Mouse (Mus musculus): ENCODE data around the gene Dusp2.
"Not testable (repeated sequence)": the region's sequence is repeated elsewhere in the genome, so short reads cannot be mapped to it uniquely, and the experiment has no call there.

Gene Dusp2

DNA sequence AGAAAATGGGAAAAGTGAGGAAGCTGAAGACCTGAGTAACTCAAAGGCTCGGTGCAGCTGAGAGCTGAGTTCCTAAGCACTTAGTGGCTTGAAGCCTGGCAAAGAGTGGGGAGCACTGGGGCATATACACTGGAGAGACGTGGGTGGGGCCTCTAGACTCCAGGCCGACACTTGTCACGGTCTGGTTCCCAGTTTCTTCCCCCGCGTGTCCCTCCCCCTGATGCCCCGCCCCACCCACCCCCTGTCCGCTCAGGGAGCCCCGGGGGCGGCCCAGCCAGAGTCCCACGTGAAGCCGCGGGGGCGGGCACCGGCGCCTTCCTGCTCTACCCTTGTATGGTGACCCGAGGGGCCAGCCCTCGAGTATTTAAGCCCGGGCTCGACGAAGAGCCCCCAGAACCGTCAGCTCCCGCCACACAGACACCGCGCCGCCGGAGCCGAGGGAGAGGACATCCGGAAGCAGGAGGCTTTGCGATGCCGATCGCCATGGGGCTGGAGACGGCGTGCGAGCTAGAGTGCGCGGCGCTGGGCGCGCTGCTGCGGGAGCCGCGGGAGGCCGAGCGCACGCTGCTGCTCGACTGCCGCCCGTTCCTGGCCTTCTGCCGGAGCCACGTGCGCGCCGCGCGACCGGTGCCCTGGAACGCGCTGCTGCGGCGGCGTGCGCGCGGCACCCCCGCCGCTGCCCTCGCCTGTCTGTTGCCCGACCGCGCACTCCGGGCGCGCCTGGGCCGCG, at the start of gene Dusp2:
Gene Dusp2 (plus strand): TSS at position 393 of the 730 bp plus-strand sequence.
- DNase-seq (ENCODE audit: low read depth, low spot score): peak; percentile 96

DNA sequence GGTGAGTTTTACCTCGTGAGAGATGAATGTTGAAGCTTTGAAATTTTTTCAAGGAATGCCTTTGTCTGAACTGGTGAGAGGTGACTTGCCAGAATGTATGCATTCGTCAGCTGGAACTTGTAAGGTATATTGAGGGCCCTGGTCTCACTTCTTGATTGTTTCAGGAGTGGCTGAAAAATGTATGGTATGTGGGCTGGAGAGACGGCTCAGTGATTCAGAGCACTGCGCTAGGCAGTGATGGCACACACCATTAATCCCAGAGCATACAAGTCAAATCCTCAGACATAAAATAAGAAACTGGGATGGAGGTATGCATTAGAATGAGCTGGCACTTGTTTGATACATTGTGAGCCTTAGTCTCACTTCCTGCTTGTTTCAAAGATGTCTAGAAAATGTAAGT, 43.7 kb upstream of the Dusp2 start:
- no peak for DNase-seq (ENCODE audit: low read depth, low spot score)

DNA sequence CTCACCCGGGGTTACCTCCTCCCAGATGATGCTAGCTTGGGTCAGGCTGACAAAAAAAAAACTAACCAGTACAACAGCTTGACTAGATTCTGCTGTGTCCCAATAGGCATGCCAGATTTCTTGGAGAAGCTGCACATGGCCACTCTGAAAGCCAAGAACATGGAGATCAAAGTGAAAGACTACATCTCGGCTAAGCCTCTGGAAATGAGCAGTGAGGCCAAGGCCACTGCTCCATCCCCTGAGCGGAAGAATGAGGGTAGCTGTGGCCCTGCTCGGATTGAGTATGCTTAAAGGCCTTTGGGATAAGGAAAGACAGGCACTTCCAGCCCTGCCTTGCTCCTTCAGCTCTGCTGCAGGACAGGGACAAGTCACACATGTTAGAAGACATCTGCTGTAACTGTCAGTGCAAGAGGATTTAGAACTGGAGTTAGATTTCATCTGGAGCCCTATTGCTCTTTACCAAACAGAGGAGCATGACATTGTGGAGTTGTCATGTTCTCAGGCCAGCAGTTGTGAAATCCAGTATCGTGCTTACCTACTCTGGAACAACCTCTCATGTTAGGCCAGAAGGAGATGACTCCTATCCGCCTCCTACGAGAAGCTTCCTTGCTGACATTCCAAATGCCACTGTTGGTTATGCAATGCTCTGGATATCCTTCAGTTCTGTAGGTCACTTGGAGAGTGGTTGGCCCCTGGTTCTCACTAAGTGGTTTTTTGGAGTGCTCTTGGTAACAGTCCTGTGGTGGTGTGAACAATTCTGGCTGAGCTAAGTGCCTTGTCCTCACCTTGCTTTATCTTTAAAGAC, 38.8 kb upstream of the Dusp2 start:
- DNase-seq (ENCODE audit: low read depth, low spot score): no peak

- DNase-seq (ENCODE audit: low read depth, low spot score): no peak
These were observed 37.9 kb upstream of the Dusp2 start for GRCm38 (mm10) chr2:127298056-127298455.

GRCm38 (mm10) chr2:127300701-127301100, 35.3 kb upstream of the Dusp2 start:
- peak; percentile 19 for DNase-seq (ENCODE audit: low read depth, low spot score)

DNA sequence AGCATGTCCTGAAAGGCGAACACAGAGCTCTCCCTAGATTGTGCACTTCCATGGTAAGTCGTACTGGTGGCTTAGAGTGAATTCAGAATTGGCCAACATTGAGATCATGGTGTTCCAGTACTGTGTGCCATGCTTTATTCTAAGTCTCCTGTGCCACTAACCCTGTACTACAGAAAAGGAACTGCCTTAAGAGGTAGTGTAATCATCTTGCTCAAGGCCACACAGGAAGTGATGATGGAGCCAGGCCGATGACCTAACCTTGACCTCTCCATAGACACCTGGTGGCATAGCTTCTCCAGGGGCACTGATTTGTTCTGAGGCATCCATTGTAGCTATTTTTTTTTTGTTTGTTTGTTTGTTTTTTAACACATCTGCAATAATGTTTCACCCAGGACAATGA, 34.1 kb upstream of the Dusp2 start:
- peak; percentile 7 for DNase-seq (ENCODE audit: low read depth, low spot score)

DNA sequence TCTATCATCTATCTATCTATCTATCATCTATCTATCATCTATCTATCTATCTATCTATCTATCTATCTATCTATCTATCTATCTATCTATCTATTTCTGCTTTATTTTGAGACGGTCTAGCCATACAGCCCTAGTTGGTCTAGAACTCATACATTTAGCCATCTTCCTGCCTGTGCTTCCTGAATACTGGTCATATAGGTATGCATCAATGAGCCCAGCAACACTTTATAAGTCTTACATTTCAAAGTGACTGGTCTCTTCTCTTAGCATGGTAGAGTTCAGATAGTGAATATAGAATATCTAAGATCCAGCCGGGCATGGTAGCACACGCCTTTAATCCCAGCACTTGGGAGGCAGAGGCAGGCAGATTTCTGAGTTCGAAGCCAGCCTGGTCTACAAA, 31.8 kb upstream of the Dusp2 start:
- DNase-seq (ENCODE audit: low read depth, low spot score): not testable (repeated sequence)

- peak; percentile 9 for DNase-seq (ENCODE audit: low read depth, low spot score)
These were observed 31.2 kb upstream of the Dusp2 start for GRCm38 (mm10) chr2:127304609-127305210.

- DNase-seq (ENCODE audit: low read depth, low spot score): peak; percentile 79
These were observed 29.8 kb upstream of the Dusp2 start for GRCm38 (mm10) chr2:127306123-127306522.

GRCm38 (mm10) chr2:127307179-127307578, 28.8 kb upstream of the Dusp2 start:
- DNase-seq (ENCODE audit: low read depth, low spot score): no peak

DNA sequence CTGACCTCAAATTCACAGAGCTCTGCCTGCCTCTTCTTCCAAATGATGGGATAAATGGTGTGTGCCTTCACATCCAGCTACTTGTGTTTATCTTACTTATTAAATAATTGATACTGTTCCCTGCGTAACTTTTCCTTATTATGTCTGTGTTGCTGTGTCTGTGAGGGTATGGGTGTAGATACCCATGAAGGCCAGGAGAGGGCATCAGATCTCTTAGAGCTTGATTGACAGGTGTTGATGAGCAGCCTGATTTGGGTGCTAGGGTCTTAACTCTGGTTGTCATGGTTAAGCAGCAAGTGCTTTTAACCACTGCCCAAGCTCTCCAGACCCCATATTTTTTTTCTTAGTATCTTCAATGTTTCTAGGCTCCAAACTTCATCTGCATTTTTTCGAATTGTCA, 27.3 kb upstream of the Dusp2 start:
- peak; percentile 77 for DNase-seq (ENCODE audit: low read depth, low spot score)

DNA sequence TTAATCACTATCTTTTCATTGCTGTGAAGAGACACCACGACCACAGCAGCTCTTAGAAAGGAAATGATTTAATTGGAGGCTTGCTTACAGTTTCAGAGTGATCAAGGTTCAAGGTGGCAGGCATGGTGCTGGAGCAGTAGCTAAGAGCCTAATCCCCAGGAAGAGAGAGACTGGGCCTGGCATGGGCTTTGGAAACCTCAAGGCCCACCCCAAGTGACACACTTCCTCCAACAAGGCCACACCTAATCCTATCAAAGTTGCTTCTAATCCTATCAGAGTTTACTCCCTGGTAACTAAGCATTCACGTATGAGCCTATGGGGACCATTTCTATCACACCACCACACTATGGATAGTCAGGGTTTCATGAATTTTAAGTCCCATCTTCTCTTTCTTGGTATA, 25.7 kb upstream of the Dusp2 start:
- peak; percentile 43 for DNase-seq (ENCODE audit: low read depth, low spot score)

DNA sequence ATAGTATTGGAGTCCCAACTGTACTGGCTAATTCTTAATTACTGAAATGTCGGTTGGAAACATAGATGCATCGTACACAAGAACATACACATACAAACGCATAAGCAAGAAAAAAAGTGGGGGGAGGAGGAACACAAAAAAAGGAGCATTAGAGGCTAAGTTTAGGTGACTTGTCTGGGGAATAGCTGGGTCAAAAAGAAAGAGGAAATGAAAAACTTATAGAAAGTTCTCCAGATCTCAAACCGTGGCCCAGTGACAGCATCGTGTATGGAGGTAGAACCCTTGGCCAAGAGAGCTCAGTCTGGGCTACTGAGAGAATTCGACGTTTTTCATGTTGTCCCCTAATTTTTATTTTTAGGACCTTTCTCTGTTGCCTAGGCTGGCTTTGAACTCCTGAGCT, 25.3 kb upstream of the Dusp2 start:
- no peak for DNase-seq (ENCODE audit: low read depth, low spot score)

DNA sequence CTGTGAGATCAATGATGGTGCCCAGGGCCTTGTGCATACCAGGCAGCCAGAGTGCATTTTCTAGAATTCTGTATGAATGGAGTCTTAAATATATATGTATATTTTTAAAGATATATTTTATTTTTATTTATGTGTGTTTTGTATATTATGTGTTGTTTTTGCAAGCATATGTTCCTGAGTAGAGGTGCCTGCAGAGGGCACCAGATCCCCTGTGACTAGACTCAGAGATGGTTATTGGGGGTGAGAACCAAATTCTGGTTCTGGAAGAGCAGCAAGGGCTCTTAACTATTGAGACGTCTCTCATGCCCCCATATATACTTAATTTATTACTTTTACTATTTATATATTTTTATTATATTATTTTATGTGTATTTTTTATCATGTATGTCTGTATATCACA, 24.8 kb upstream of the Dusp2 start:
- peak; percentile 54 for DNase-seq (ENCODE audit: low read depth, low spot score)

DNA sequence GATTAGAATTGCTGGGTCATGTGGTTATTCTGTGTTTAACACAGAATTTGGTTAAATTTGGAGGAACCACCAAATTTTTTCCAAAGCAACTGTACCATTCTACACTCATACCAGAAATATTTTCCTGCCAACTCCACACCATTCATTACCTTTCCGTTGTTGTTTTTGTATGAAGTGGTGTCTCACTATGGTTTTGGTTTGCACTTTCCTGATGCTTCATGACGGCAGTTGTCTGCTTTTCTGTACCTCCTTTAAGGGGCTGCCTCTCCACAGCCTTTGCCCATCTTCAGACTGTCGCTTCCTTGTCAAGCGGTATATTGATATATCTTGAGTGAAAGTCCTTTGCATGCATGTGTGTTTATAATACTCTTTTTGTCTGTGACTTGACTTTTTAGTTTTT, 23.2 kb upstream of the Dusp2 start:
- DNase-seq (ENCODE audit: low read depth, low spot score): peak; percentile 47

DNA sequence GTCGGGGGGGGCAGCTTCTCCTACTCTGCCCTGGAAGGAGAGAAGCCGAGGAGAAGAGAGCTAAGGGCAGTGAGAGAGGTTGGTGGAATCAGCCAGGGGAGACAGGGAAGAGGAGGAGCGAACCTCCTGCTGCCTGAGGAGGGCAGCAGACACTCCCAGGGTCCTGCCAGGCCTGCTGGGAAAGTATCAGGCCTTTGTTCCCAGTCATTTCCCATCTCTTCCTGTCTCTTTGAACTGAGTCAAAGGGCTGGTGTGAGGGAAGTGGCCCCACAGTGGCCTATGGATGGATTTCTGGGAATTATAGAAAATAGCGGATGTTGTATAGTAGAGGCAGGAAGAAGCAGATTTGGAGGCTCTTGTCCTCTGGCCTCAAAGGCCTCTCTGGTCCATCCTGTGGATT, 22.1 kb upstream of the Dusp2 start:
- peak; percentile 34 for DNase-seq (ENCODE audit: low read depth, low spot score)

DNA sequence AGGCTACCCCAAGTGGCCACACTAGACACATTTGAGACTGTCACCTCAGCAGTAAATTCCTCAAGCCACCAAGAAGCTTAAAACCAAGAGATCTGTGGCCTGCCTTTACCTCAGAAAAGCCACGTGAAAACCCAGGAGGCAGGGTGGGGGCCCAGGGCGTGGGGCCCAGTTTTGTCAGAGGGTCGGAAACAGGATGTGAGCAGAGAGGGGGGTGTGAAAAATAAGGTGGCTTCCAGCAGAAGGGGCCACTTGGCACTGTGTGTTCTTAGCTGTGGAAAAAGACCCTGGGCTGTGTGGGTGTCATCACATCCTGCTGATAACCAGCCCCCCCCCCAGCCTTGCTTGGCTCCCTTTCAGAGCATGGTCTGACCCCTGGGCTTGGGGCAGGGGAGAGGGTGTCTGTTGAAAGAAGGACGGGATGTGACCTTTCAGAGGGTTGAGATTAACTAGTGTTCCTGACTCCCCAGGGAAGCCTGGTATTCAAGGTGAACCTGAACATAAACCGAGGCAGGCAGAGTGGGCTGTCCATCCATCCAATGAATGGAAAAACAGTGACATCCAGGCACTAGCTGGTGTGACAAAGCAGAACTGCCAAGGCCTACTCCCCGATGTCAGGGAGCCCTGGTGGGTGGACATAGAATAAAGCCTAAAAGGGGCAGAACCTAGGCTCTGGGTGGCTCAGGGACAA, 21.3 kb upstream of the Dusp2 start:
- DNase-seq (ENCODE audit: low read depth, low spot score): peak; percentile 92

- peak; percentile 60 for DNase-seq (ENCODE audit: low read depth, low spot score)
These were observed 20.8 kb upstream of the Dusp2 start for GRCm38 (mm10) chr2:127315155-127315470.

GRCm38 (mm10) chr2:127316431-127316830, 19.5 kb upstream of the Dusp2 start:
- DNase-seq (ENCODE audit: low read depth, low spot score): peak; percentile 11

- DNase-seq (ENCODE audit: low read depth, low spot score): peak; percentile 82
These were observed 17.8 kb upstream of the Dusp2 start for GRCm38 (mm10) chr2:127318136-127318535.

GRCm38 (mm10) chr2:127319071-127319470, 16.9 kb upstream of the Dusp2 start:
- DNase-seq (ENCODE audit: low read depth, low spot score): peak; percentile 69

DNA sequence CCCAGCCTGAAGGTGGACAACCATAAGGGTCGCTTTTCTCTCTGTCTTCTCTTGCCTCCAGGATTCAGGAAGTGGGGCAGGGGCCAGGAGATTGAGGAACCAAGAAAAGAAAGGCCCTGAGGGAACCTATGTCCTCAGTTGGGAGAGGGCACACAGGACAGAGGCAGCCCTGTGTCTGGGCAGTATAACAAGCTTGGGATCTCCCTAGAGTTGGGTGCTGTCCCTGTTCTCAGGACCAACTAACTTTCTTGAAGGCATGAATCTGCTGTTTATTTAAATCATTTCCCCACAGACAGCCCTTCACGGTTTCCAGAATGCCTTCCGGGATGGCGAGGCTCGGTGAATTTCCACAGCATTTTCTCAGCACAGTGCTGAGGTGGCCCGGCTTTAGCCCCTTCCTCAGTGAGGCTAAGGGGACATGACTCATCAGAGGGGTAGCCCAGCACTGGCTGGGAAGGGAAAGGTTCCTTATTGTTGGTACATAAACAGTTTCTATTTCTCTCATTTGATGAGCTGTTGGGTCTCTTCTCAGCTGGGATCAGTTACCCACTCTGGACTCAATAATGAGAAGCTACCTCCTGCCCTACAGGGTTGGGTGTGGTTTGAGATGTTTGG, 13.2 kb upstream of the Dusp2 start:
- no peak for DNase-seq (ENCODE audit: low read depth, low spot score)
